Mouse (Mus musculus) MEL (cell line): ENCODE results near the gene Cab39. TPM values are rescaled to one million over a fixed set of nuclear protein-coding genes. Genes with fewer than 3 reads are reported as not detected.

Experiments used
- DNase-seq: peaks from one replicate; pipeline ENCODE4 v3.0.0; 2011; ENCODE audit warnings: low read depth, low spot score
- H3K27ac ChIP-seq: 2 replicates; pipeline ENCODE4 v1.5.1; 2012; ENCODE audit warnings: low read depth, mild to moderate bottlenecking, control low read depth, low read length, moderate library complexity; ENCODE audit not compliant: control insufficient read depth
- H3K27me3 ChIP-seq, 2 experiments: fragments of 150-350 bp in 1 of 2; sonication (generic) in 1 of 2; 2 replicates each; pipeline ENCODE4 v1.6.1; 2012; ENCODE audit warnings: low read length in 2 of 2, mild to moderate bottlenecking in 2 of 2, improper control_type of control experiment in 1 of 2, moderate library complexity in 1 of 2; ENCODE audit not compliant: insufficient read depth in 2 of 2, control insufficient read depth in 1 of 2
- H3K36me3 ChIP-seq, 2 experiments: 2 replicates each; pipeline ENCODE4 v1.6.1; 2012 to 2014; ENCODE audit warnings: low read length in 2 of 2, improper control_type of control experiment in 1 of 2, inconsistent platforms in 1 of 2, mild to moderate bottlenecking in 1 of 2; ENCODE audit not compliant: insufficient read depth in 2 of 2, control insufficient read depth in 1 of 2
- H3K4me1 ChIP-seq, 2 experiments: fragments of 150-350 bp in 1 of 2; sonication (generic) in 1 of 2; 2 replicates each; pipeline ENCODE4 v1.6.1; 2012; ENCODE audit warnings: low read length in 2 of 2, improper control_type of control experiment in 1 of 2, mild to moderate bottlenecking in 1 of 2; ENCODE audit not compliant: insufficient read depth in 2 of 2, control insufficient read depth in 1 of 2
- H3K4me3 ChIP-seq, 2 experiments: fragments of 150-350 bp in 1 of 2; sonication (generic) in 1 of 2; 2 replicates each; pipeline ENCODE4 v1.5.1; 2012; ENCODE audit warnings: low read depth in 2 of 2, low read length in 2 of 2, mild to moderate bottlenecking in 2 of 2, moderate library complexity in 2 of 2, control low read depth in 1 of 2, improper control_type of control experiment in 1 of 2; ENCODE audit not compliant: control insufficient read depth in 1 of 2, insufficient read depth in 1 of 2
- H3K79me2 ChIP-seq: 2 replicates; pipeline ENCODE4 v1.6.1; 2012; ENCODE audit warnings: mild to moderate bottlenecking, low read length, moderate library complexity; ENCODE audit not compliant: control insufficient read depth, poor library complexity, insufficient read depth
- H3K9ac ChIP-seq: 2 replicates; pipeline ENCODE4 v1.6.1; 2012; ENCODE audit warnings: low read depth, mild to moderate bottlenecking, control low read depth, low read length, moderate library complexity; ENCODE audit not compliant: control insufficient read depth, poor library complexity, severe bottlenecking
- H3K9me3 ChIP-seq: fragments of 150-350 bp; sonication (generic); replicated peaks from 2 replicates; pipeline ENCODE4 v1.6.1; 2012; ENCODE audit warnings: mild to moderate bottlenecking, low read length, improper control_type of control experiment, moderate library complexity; ENCODE audit not compliant: insufficient read depth
- CHD1 ChIP-seq: IDR thresholded peaks from 2 replicates; pipeline ENCODE4 v1.6.1; 2012; ENCODE audit warnings: low read depth, mild to moderate bottlenecking, inconsistent platforms, low read length, improper control_type of control experiment
- E2F4 ChIP-seq: IDR thresholded peaks from 2 replicates; pipeline ENCODE4 v1.6.1; 2011; ENCODE audit warnings: low read depth, low read length, improper control_type of control experiment, borderline replicate concordance
- ELF1 ChIP-seq: IDR thresholded peaks from 2 replicates; pipeline ENCODE4 v1.6.1; 2014; ENCODE audit warnings: low read depth, mild to moderate bottlenecking, inconsistent platforms, low read length, improper control_type of control experiment, moderate library complexity
- EP300 ChIP-seq, 2 experiments: IDR thresholded peaks; 2 replicates each; pipeline ENCODE4 v1.6.1; 2011; ENCODE audit warnings: improper control_type of control experiment in 2 of 2, low read length in 2 of 2, low read depth in 1 of 2, mild to moderate bottlenecking in 1 of 2
- ETS1 ChIP-seq: IDR thresholded peaks from 2 replicates; pipeline ENCODE4 v1.6.1; 2012; ENCODE audit warnings: low read depth, mild to moderate bottlenecking, inconsistent platforms, low read length, improper control_type of control experiment, moderate library complexity
- GATA1 ChIP-seq: IDR thresholded peaks from 2 replicates; pipeline ENCODE4 v1.6.1; 2011; ENCODE audit warnings: low read depth, low read length, improper control_type of control experiment
- HCFC1 ChIP-seq: IDR thresholded peaks from 2 replicates; pipeline ENCODE4 v1.6.1; 2012; ENCODE audit warnings: low read depth, mild to moderate bottlenecking, inconsistent platforms, low read length, improper control_type of control experiment, moderate library complexity
- MAX ChIP-seq: IDR thresholded peaks from 2 replicates; pipeline ENCODE4 v1.6.1; 2011; ENCODE audit warnings: low read length, improper control_type of control experiment
- MAZ ChIP-seq: IDR thresholded peaks from 2 replicates; pipeline ENCODE4 v1.6.1; 2012; ENCODE audit warnings: low read depth, mild to moderate bottlenecking, inconsistent platforms, low read length, improper control_type of control experiment
- MEF2A ChIP-seq: IDR thresholded peaks from 2 replicates; pipeline ENCODE4 v1.6.1; 2014; ENCODE audit warnings: low read depth, mild to moderate bottlenecking, inconsistent platforms, low read length, improper control_type of control experiment; ENCODE audit not compliant: poor library complexity, insufficient replicate concordance, severe bottlenecking; ENCODE audit errors: extremely low read depth
- MXI1 ChIP-seq: IDR thresholded peaks from 2 replicates; pipeline ENCODE4 v1.6.1; 2011; ENCODE audit warnings: mild to moderate bottlenecking, low read depth, low read length, improper control_type of control experiment
- MYB ChIP-seq: IDR thresholded peaks from 2 replicates; pipeline ENCODE4 v1.6.1; 2011; ENCODE audit warnings: mild to moderate bottlenecking, low read depth, low read length, improper control_type of control experiment
- POLR2A ChIP-seq, 2 experiments: IDR thresholded peaks; 2 replicates each; pipeline ENCODE4 v1.6.1; 2011 to 2012; ENCODE audit warnings: low read length in 2 of 2, mild to moderate bottlenecking in 2 of 2, control low read depth in 1 of 2, improper control_type of control experiment in 1 of 2, low read depth in 1 of 2, moderate library complexity in 1 of 2; ENCODE audit not compliant: control insufficient read depth in 1 of 2, insufficient read depth in 1 of 2, poor library complexity in 1 of 2
- POLR2AphosphoS2 ChIP-seq: IDR thresholded peaks from 2 replicates; pipeline ENCODE4 v1.6.1; 2011; ENCODE audit warnings: low read length, improper control_type of control experiment
- RCOR1 ChIP-seq: IDR thresholded peaks from 2 replicates; pipeline ENCODE4 v1.6.1; 2012; ENCODE audit warnings: low read depth, mild to moderate bottlenecking, inconsistent platforms, low read length, improper control_type of control experiment
- SIN3A ChIP-seq: IDR thresholded peaks from 2 replicates; pipeline ENCODE4 v1.6.1; 2012; ENCODE audit warnings: low read length, improper control_type of control experiment, inconsistent platforms
- SMC3 ChIP-seq: IDR thresholded peaks from 2 replicates; pipeline ENCODE4 v1.6.1; 2011; ENCODE audit warnings: low read depth, low read length, improper control_type of control experiment
- TAL1 ChIP-seq: IDR thresholded peaks from 2 replicates; pipeline ENCODE4 v1.6.1; 2012; ENCODE audit warnings: mild to moderate bottlenecking, inconsistent platforms, low read length, moderate library complexity, mixed read lengths
- TBP ChIP-seq: IDR thresholded peaks from 2 replicates; pipeline ENCODE4 v1.8.0; 2011; ENCODE audit warnings: low read depth, low read length, improper control_type of control experiment
- TCF12 ChIP-seq: IDR thresholded peaks from 2 replicates; pipeline ENCODE4 v1.6.1; 2014; ENCODE audit warnings: low read depth, mild to moderate bottlenecking, inconsistent platforms, low read length, improper control_type of control experiment, moderate library complexity
- ZMIZ1 ChIP-seq: IDR thresholded peaks from 2 replicates; pipeline ENCODE4 v1.6.1; 2012; ENCODE audit warnings: low read depth, mild to moderate bottlenecking, inconsistent platforms, low read length, improper control_type of control experiment, moderate library complexity
- polyA plus RNA-seq, 2 experiments: library from polyadenylated mRNA; stranded (reverse) in 1 of 2; unstranded in 1 of 2; fragments of >175 nt in 1 of 2; fragments of >200 nt in 1 of 2; gene quantifications; 2 replicates each; pipeline versions ENCODE4 v1.2.1 to v1.2.4; 2012; ENCODE audit warnings: low replicate concordance in 2 of 2, low read depth in 1 of 2; ENCODE audit not compliant: insufficient read length in 2 of 2, insufficient read depth in 1 of 2, missing spikeins in 1 of 2
- total RNA-seq: library from RNA; depleted of rRNA; stranded (reverse); fragments of 300-350 nt; gene quantifications from 2 replicates; pipeline ENCODE4 v1.2.3, GENCODE M21; 2012

Gene Cab39
- total and polyA plus RNA-seq, 3 experiments = 66.5 to 144 (median 68.7) TPM

DNA sequence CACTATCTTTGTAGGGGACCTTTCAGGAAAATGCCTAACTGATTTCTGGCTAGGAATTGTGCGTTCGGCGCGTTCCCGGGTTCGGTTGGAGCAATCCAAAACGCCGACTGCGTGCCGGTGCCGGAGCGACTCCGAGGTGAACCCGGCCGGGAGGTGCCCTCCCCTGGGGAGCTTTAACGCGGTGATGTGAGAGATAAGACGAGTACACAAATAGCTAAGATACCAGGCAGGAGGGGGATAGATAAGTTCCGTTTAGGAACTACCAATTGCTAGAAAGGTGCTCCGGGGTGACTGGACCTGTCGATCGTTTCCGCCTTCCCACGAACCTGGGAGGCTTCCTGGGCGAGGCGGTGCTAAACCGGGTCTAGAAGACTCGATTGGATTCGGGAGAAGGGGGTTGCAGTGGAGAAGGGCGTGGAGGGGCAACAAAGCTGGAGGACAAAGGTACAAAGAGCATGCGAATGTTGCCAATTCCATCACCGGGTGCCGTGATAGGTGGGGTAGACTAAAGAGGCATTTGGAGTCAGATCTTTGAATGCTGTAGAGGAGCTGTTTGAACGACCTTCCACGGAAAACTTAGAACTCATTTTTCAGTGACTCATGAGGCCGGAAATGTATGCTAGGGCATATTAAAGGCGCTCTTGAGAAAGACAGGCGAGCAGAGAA is 998 bp downstream of the Cab39 start:
- peak overlapping the region; percentile 78 for H3K27ac ChIP-seq
- peak overlapping the region; percentile 76 to 77 for H3K4me3 ChIP-seq
- peaks cover 0 to 7% of the 10 kb centered on the region in 2 experiments; a peak in 1 of 4 replicates for H3K4me1 ChIP-seq
- DNase-seq = peak; percentile 79
- H3K79me2 ChIP-seq = peaks cover 50% of the 10 kb centered on the region
- H3K27me3 ChIP-seq = no peaks in the 10 kb centered on the region
- no peaks in the 10 kb centered on the region for H3K9me3 ChIP-seq
- TF ChIP-seq HCFC1 = peak; percentile 42; the same call in 1 of the 2 replicates
- TF ChIP-seq POLR2A (IDR thresholded peaks at IDR 0.05; ENCODE audit: control insufficient read depth in 1 of 2, insufficient read depth in 1 of 2, low read depth in 1 of 2, low read length in 2 of 2, poor library complexity in 1 of 2) = peak; percentile 38 to 58; a peak in 1 of 4 replicates
- no peak for TF ChIP-seq MAZ
- TF ChIP-seq POLR2AphosphoS2 = no peak
- TF ChIP-seq TCF12 = peak; percentile 48; the same call in 1 of the 2 replicates
- TF ChIP-seq TBP = 0 out of 2 replicates have a peak, but pooled peaks have one; percentile 51
- TF ChIP-seq ZMIZ1 = peak; percentile 65; the same call in 1 of the 2 replicates
- TF ChIP-seq MAX = peak; percentile 20; the same call in 1 of the 2 replicates
- TF ChIP-seq SIN3A = peak; percentile 70; the same call in 1 of the 2 replicates
- TF ChIP-seq SMC3 = no peak
- peak; percentile 45 for TF ChIP-seq MXI1
- TF ChIP-seq E2F4 = no peak
- TF ChIP-seq GATA1 = peak; percentile 83
- TF ChIP-seq CHD1 = no peak; the same call in 1 of the 2 replicates
- no peak for TF ChIP-seq ELF1
- TF ChIP-seq MYB = no peak
- TF ChIP-seq TAL1 = no peak
- peak; percentile 22; the same call in 1 of the 2 replicates for TF ChIP-seq RCOR1
- peak; percentile 48; the same call in 1 of the 2 replicates for TF ChIP-seq ETS1
- peak in 1 of 2 experiments; percentile 40; a peak in 1 of 4 replicates for TF ChIP-seq EP300 (IDR thresholded peaks at IDR 0.05; ENCODE audit: low read depth in 1 of 2, low read length in 2 of 2)
- peak; percentile 69; the same call in 1 of the 2 replicates for TF ChIP-seq MEF2A
- peaks cover 7 to 26% of the 10 kb centered on the region in 2 experiments for H3K36me3 ChIP-seq
- H3K9ac ChIP-seq = peak overlapping the region; percentile 94
